Mouse (Mus musculus): ENCODE measurements at regions not wholly inside any gene's neighbourhood (a gene's known extent, or its start where the extent isn't known, plus 50 kb on each side); places are given as distances from the start of the nearest gene placed in this dataset.

DNA sequence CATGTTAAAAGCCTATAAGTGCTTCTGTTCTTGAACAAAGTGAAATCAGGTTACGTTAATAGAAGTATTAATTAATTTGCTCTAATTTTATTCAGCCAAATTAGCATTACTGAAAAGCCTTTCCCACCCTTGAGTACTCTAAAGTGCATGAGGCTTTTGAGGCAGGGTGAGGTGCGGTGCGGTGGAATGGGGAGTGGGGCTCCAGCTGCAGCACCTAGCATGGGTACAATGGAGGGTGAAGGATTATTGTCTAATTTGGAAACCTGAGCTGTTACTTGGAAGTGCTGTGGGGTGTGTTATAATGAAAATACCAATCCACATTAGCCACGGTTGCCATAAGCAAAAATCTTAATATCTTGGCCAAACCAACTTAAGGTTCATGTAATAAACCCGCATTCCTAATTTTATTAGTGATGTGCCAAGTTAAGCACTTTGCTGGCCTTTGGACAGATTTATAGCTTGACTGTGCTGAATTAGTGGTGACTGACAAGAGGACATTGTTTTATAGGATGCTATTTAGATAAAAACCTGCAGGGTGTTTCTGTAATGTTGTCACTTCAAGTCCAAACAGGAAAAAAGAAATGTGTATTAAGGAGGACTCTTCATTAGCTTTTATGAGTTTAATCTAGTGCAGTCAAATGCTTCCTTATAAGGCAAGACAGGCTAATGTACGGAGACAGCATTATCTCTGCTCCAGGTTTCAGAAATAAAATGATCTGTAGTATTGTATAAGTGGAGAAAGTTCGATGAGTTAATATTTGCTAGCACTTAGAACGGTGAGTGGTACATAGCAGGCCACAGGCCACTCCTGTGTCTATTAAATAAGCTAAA, 382.2 kb downstream of the Lmo4 start:
- Histone ChIP-seq H3K4me1 (ENCODE audit: control insufficient read depth, insufficient read depth, insufficient read length, low read length) (peaks cover 9% of the 10 kb centered on the region), H3K36me3 (ENCODE audit: control insufficient read depth, insufficient read depth, low read length) (no peaks in the 10 kb centered on the region), H3K4me3 (ENCODE audit: low read depth, low read length) (no peak overlapping the region), H3K27ac (ENCODE audit: insufficient read depth, low read depth, low read length) (peak overlapping the region; percentile 89; the same call in 1 of the 2 replicates), H3K27me3 (ENCODE audit: control insufficient read depth, insufficient read depth, low read length) (no peaks in the 10 kb centered on the region)
- 33% methylated on average over 8 of the region's 8 CpGs for whole genome bisulfite sequencing
- TF ChIP-seq CTCF (IDR thresholded peaks at IDR 0.05; ENCODE audit: extremely low read depth, insufficient read length, insufficient replicate concordance, low read depth, low read length) (no peak), POLR2A (IDR thresholded peaks at IDR 0.05; ENCODE audit: low read depth, low read length) (no peak)

DNA sequence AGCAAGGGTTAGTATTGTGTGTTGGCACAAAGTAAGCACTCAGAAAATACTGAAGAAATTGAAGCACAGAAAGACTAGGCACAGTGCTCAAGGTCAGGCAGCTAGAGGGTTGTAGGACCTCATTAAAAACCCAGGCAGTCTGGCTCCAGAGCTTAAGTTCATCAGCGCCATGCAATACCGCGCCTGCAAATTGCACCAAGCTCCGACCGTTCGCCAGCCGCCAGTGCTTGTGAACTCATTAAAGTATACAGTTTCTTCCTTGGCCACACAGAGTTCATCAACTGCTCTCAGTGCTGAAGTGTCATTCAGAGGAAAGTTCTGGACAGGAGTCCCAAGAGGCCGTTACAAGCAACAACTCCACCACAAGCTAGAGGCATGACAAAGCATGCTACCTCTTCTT, 397.5 kb downstream of the Lmo4 start:
- Histone ChIP-seq H3K27ac (ENCODE audit: insufficient read depth, low read depth, low read length) (no peak overlapping the region), H3K4me1 (ENCODE audit: control insufficient read depth, insufficient read depth, insufficient read length, low read length) (no peaks in the 10 kb centered on the region; the same call in 1 of the 2 replicates), H3K36me3 (ENCODE audit: control insufficient read depth, insufficient read depth, low read length) (no peaks in the 10 kb centered on the region), H3K4me3 (ENCODE audit: low read depth, low read length) (no peak overlapping the region), H3K27me3 (ENCODE audit: control insufficient read depth, insufficient read depth, low read length) (0 out of 2 replicates have a peak, but pooled peaks cover 2% of the 10 kb centered on the region)
- 63% methylated on average over 8 of the region's 8 CpGs for WGBS
- TF ChIP-seq POLR2A (IDR thresholded peaks at IDR 0.05; ENCODE audit: low read depth, low read length), result no peak
- TF ChIP-seq CTCF (IDR thresholded peaks at IDR 0.05; ENCODE audit: extremely low read depth, insufficient read length, insufficient replicate concordance, low read depth, low read length), result no peak

DNA sequence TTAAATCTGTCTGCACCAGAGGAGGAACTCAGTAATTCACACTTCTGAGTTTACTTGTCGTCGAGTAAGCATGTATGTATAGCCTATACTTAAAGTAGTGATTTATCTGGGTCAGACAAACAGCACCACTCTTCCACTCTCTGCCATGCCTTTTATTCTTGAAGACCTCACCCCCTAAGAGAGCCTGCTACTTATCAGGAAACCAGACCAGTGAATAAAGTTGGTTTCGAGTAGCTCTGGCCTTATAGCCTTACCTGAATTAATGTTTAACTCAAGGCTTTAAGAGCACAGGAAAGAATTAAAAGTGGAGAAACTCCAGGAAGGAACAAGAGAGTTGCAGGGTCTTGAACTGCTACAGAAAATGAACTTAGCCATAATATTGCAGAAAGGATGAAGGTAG, 398.1 kb downstream of the Lmo4 start:
- H3K4me3 ChIP-seq (ENCODE audit: low read depth, low read length), result no peak overlapping the region
- 0 out of 2 replicates have a peak, but pooled peaks cover 2% of the 10 kb centered on the region for H3K27me3 ChIP-seq (ENCODE audit: control insufficient read depth, insufficient read depth, low read length)
- no peaks in the 10 kb centered on the region; the same call in 1 of the 2 replicates for H3K4me1 ChIP-seq (ENCODE audit: control insufficient read depth, insufficient read depth, insufficient read length, low read length)
- 53% methylated on average over 3 of the region's 3 CpGs for WGBS
- no peak overlapping the region for H3K27ac ChIP-seq (ENCODE audit: insufficient read depth, low read depth, low read length)
- no peaks in the 10 kb centered on the region for H3K36me3 ChIP-seq (ENCODE audit: control insufficient read depth, insufficient read depth, low read length)
- TF ChIP-seq CTCF (IDR thresholded peaks at IDR 0.05; ENCODE audit: extremely low read depth, insufficient read length, insufficient replicate concordance, low read depth, low read length), result no peak
- no peak for TF ChIP-seq POLR2A (IDR thresholded peaks at IDR 0.05; ENCODE audit: low read depth, low read length)

DNA sequence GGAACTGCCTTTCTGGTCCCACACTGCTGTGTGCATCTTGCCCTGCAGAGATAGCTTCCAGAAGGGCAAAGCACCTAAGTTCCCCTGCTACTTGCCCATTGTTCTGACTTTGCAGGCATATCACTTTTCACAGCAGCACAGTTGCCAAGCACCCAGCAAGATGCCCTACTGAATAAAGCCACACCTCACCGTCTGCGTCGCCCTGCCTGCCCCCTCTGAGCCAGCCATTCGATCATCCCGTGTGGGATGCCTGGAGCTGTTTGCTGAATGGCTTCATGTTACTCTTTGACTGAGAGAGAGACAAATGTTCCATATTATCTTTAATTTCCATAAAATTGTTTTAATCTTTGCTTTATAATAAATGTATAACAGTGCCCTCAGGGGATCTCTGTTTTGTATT, 407.2 kb downstream of the Lmo4 start:
- Histone ChIP-seq H3K27ac (ENCODE audit: insufficient read depth, low read depth, low read length) (no peak overlapping the region), H3K4me3 (ENCODE audit: low read depth, low read length) (no peak overlapping the region), H3K36me3 (ENCODE audit: control insufficient read depth, insufficient read depth, low read length) (no peaks in the 10 kb centered on the region), H3K27me3 (ENCODE audit: control insufficient read depth, insufficient read depth, low read length) (no peaks in the 10 kb centered on the region), H3K4me1 (ENCODE audit: control insufficient read depth, insufficient read depth, insufficient read length, low read length) (peaks cover 2% of the 10 kb centered on the region; the same call in 1 of the 2 replicates)
- 77% methylated on average over 5 of the region's 5 CpGs for WGBS
- TF ChIP-seq POLR2A (IDR thresholded peaks at IDR 0.05; ENCODE audit: low read depth, low read length) (no peak), CTCF (IDR thresholded peaks at IDR 0.05; ENCODE audit: extremely low read depth, insufficient read length, insufficient replicate concordance, low read depth, low read length) (no peak)

DNA sequence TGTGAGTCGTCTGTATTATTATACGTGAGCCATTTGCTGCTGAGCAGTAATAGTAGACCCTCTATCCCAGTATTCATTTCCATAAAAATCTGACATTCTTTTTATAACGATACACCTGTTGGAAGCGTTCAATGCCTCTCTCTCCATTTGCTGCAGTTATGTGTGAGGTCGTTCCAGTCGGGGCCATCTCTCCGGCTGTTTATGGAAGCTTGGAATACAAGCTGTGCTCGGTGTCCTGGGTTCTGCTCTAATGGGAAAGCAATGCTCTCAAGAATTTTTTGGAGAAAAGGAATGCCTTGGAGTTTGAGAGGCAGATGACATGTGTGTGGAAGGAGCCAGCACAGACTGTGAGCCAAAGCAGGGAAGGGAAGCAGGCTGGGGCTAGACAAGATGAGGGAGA, 414.1 kb downstream of the Lmo4 start:
- no peak for TF ChIP-seq POLR2A (IDR thresholded peaks at IDR 0.05; ENCODE audit: low read depth, low read length)
- TF ChIP-seq CTCF (IDR thresholded peaks at IDR 0.05; ENCODE audit: extremely low read depth, insufficient read length, insufficient replicate concordance, low read depth, low read length), result no peak

DNA sequence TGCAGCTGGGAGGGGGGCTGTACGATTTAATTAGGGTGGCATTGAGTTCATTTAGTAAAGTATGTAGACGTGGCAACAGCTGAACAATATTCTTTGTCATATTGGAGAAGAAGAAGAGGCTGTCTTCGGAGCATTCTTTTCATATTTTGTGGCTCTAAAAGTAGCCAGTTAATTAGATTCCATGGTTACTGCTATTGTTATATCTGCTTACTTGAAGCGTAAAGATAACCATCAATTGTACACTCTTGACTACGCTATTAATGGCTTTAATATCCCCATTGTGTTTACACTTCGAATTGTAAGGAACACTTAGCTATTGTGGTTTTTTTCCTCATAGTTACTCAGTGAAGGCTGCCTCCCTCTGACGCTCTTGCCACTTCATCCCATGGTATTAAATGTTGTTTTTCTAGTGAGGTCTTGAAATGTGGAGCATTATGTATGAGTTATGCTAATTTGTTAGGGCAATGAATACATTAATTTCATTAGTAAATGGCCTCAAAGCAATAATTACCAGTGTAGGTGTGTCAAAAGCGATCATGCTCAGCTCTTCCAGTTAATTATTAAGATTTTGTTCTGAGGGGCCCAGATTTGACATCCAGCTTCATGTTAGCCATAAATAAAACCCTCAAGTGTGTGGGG, 415.0 kb downstream of the Lmo4 start:
- WGBS, result 48% methylated on average over 8 of the region's 8 CpGs
- H3K4me3 ChIP-seq (ENCODE audit: low read depth, low read length), result no peak overlapping the region
- TF ChIP-seq CTCF (IDR thresholded peaks at IDR 0.05; ENCODE audit: extremely low read depth, insufficient read length, insufficient replicate concordance, low read depth, low read length) (no peak), POLR2A (IDR thresholded peaks at IDR 0.05; ENCODE audit: low read depth, low read length) (no peak)
- no peaks in the 10 kb centered on the region for H3K36me3 ChIP-seq (ENCODE audit: control insufficient read depth, insufficient read depth, low read length)
- H3K27me3 ChIP-seq (ENCODE audit: control insufficient read depth, insufficient read depth, low read length), result no peaks in the 10 kb centered on the region
- peaks cover 3% of the 10 kb centered on the region; the same call in 1 of the 2 replicates for H3K4me1 ChIP-seq (ENCODE audit: control insufficient read depth, insufficient read depth, insufficient read length, low read length)
- no peak overlapping the region for H3K27ac ChIP-seq (ENCODE audit: insufficient read depth, low read depth, low read length)

More for the DNA sequence above, 414.1 kb downstream of the Lmo4 start:
- Histone ChIP-seq H3K4me3 (ENCODE audit: low read depth, low read length) (no peak overlapping the region), H3K27me3 (ENCODE audit: control insufficient read depth, insufficient read depth, low read length) (no peaks in the 10 kb centered on the region), H3K4me1 (ENCODE audit: control insufficient read depth, insufficient read depth, insufficient read length, low read length) (peaks cover 3% of the 10 kb centered on the region; the same call in 1 of the 2 replicates), H3K27ac (ENCODE audit: insufficient read depth, low read depth, low read length) (no peak overlapping the region), H3K36me3 (ENCODE audit: control insufficient read depth, insufficient read depth, low read length) (no peaks in the 10 kb centered on the region)
- WGBS, result 89% methylated on average over 8 of the region's 8 CpGs

DNA sequence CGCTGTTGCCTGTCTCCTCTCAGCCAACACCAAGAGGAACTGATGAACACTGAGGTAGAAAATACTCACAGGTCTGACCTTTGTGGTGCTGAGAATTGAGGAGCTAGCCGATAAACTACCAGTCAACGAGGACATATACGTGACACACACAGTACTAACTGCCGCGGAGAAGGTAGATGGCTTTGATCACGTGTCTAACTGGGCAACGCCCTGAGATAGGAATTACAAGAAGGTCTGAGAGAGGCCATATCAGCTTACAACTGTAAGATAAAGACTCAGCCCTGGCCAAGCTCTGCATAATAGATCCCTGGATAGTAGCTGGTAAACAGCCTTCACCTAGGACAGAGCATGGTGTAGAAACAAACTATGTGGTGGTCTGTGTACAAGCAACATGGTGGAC, 418.1 kb downstream of the Lmo4 start:
- H3K4me1 ChIP-seq (ENCODE audit: control insufficient read depth, insufficient read depth, insufficient read length, low read length), result peaks cover 3% of the 10 kb centered on the region; the same call in 1 of the 2 replicates
- WGBS, result 38% methylated on average over 8 of the region's 8 CpGs
- H3K4me3 ChIP-seq (ENCODE audit: low read depth, low read length), result no peak overlapping the region
- TF ChIP-seq POLR2A (IDR thresholded peaks at IDR 0.05; ENCODE audit: low read depth, low read length), result no peak
- no peak overlapping the region for H3K27ac ChIP-seq (ENCODE audit: insufficient read depth, low read depth, low read length)
- H3K27me3 ChIP-seq (ENCODE audit: control insufficient read depth, insufficient read depth, low read length), result no peaks in the 10 kb centered on the region
- no peaks in the 10 kb centered on the region for H3K36me3 ChIP-seq (ENCODE audit: control insufficient read depth, insufficient read depth, low read length)

All from small intestine, adult 2 months (tissue).